Mouse (Mus musculus) layer of hippocampus, adult 2 months (tissue): ENCODE measurements around the gene Cop1. TPM values are rescaled to one million over a fixed set of nuclear protein-coding genes. Genes with fewer than 3 reads are reported as not detected.

Experiments
- DNase-seq, 2 experiments: peaks; one replicate each; pipeline ENCODE4 v3.0.0; 2022; ENCODE audit warnings: low spot score in 2 of 2
- H3K27ac ChIP-seq: fragments of 200-600 bp; 2 replicates; pipeline ENCODE4 v1.8.1; 2022
- H3K4me3 ChIP-seq: fragments of 200-600 bp; 2 replicates; pipeline ENCODE4 v1.8.1; 2022; ENCODE audit warnings: mild to moderate bottlenecking
- CTCF ChIP-seq: fragments of 200-600 bp; conservative IDR thresholded peaks from 2 replicates; pipeline ENCODE4 v1.8.1; 2022; ENCODE audit warnings: antibody characterized with exemption, mild to moderate bottlenecking, moderate library complexity
- total RNA-seq, 2 experiments: library from RNA; stranded (reverse); gene quantifications; 2 replicates each; pipeline ENCODE4 v1.2.3; 2021

The Cop1 gene
- total RNA-seq, 2 experiments from 2014 or later, result 132 to 152 TPM

- no peak for DNase-seq
- peak; percentile 54 for TF ChIP-seq CTCF
- Histone ChIP-seq H3K27ac (no peak overlapping the region), H3K4me3 (no peak overlapping the region)
Measured at GRCm38 (mm10) chr1:159313625-159314024, 81.5 kb downstream of the Cop1 start.

- no peak for DNase-seq
- TF ChIP-seq CTCF, result peak; percentile 69
Measured at GRCm38 (mm10) chr1:159322586-159322985, 90.5 kb downstream of the Cop1 start.

GRCm38 (mm10) chr1:159331008-159331407 is 98.9 kb downstream of the Cop1 start:
- no peak for TF ChIP-seq CTCF
- no peak overlapping the region for H3K4me3 ChIP-seq
- no peak overlapping the region for H3K27ac ChIP-seq
- DNase-seq, result peak in 1 of 2 experiments; percentile 7

More at GRCm38 (mm10) chr1:159322586-159322985, 90.5 kb downstream of the Cop1 start:
- Histone ChIP-seq H3K4me3 (no peak overlapping the region), H3K27ac (no peak overlapping the region)

GRCm38 (mm10) chr1:159334157-159334556 is 102.0 kb downstream of the Cop1 start:
- no peak overlapping the region for H3K27ac ChIP-seq
- TF ChIP-seq CTCF, result no peak
- H3K4me3 ChIP-seq, result no peak overlapping the region
- DNase-seq, result no peak

- DNase-seq, result no peak
- Histone ChIP-seq H3K4me3 (no peak overlapping the region), H3K27ac (no peak overlapping the region)
- no peak for TF ChIP-seq CTCF
Measured at GRCm38 (mm10) chr1:159342355-159342754, 110.2 kb downstream of the Cop1 start.

- no peak overlapping the region for H3K4me3 ChIP-seq
Measured at GRCm38 (mm10) chr1:159355027-159355570, 123.0 kb downstream of the Cop1 start.

GRCm38 (mm10) chr1:159358713-159359112 is 126.6 kb downstream of the Cop1 start:
- H3K4me3 ChIP-seq, result no peak overlapping the region
- DNase-seq, result no peak
- TF ChIP-seq CTCF, result no peak
- H3K27ac ChIP-seq, result no peak overlapping the region

More at GRCm38 (mm10) chr1:159355027-159355570, 123.0 kb downstream of the Cop1 start:
- no peak for TF ChIP-seq CTCF
- DNase-seq, result no peak
- no peak overlapping the region for H3K27ac ChIP-seq

- no peak overlapping the region for H3K27ac ChIP-seq
- TF ChIP-seq CTCF, result no peak
- H3K4me3 ChIP-seq, result no peak overlapping the region
- no peak for DNase-seq
Measured at GRCm38 (mm10) chr1:159371881-159372390, 139.8 kb downstream of the Cop1 start.

- TF ChIP-seq CTCF, result no peak
- Histone ChIP-seq H3K27ac (no peak overlapping the region), H3K4me3 (no peak overlapping the region)
- DNase-seq, result no peak
Measured at GRCm38 (mm10) chr1:159382218-159382617, 150.1 kb downstream of the Cop1 start.

GRCm38 (mm10) chr1:159382916-159383315 is 150.8 kb downstream of the Cop1 start:
- no peak overlapping the region for H3K4me3 ChIP-seq
- no peak for TF ChIP-seq CTCF
- no peak for DNase-seq
- no peak overlapping the region for H3K27ac ChIP-seq

GRCm38 (mm10) chr1:159386458-159386857 is 154.3 kb downstream of the Cop1 start:
- no peak overlapping the region for H3K4me3 ChIP-seq
- peak; percentile 39 to 67 for DNase-seq
- no peak overlapping the region for H3K27ac ChIP-seq
- TF ChIP-seq CTCF, result no peak

GRCm38 (mm10) chr1:159388565-159389024 is 156.5 kb downstream of the Cop1 start:
- peak overlapping the region; percentile 12; the same call in 1 of the 2 replicates for H3K27ac ChIP-seq
- DNase-seq, result peak in 1 of 2 experiments; percentile 21
- no peak overlapping the region for H3K4me3 ChIP-seq
- TF ChIP-seq CTCF, result peak; percentile 13; the same call in 1 of the 2 replicates

- no peak overlapping the region for H3K27ac ChIP-seq
- peak; percentile 93 for TF ChIP-seq CTCF
- peak; percentile 67 to 83 for DNase-seq
- H3K4me3 ChIP-seq, result no peak overlapping the region
Measured at GRCm38 (mm10) chr1:159390049-159390448, 157.9 kb downstream of the Cop1 start.

GRCm38 (mm10) chr1:159392667-159393066 is 160.5 kb downstream of the Cop1 start:
- no peak overlapping the region for H3K4me3 ChIP-seq
- DNase-seq, result no peak
- peak overlapping the region; percentile 93 for H3K27ac ChIP-seq
- no peak for TF ChIP-seq CTCF
